Mouse (Mus musculus) brain, adult 10 weeks (tissue): Measurements from ENCODE around the gene Fibcd1. TPM values are rescaled to one million over a fixed set of nuclear protein-coding genes. Genes with fewer than 3 reads are reported as not detected.

ENCODE experiments used
- polyA plus RNA-seq: library from polyadenylated mRNA; stranded (reverse); fragments of 350-450 nt; fragmentation: Illumina TruSeq; extraction: RNeasy Lipid Tissue Mini Kit (QIAGEN cat#74804); gene quantifications from one replicate; pipeline ENCODE4 v1.2.3, GENCODE M21; 2015; ENCODE audit warnings: low read depth, low replicate concordance

Fibcd1 gene
- 11.8 TPM for polyA plus RNA-seq

DNA sequence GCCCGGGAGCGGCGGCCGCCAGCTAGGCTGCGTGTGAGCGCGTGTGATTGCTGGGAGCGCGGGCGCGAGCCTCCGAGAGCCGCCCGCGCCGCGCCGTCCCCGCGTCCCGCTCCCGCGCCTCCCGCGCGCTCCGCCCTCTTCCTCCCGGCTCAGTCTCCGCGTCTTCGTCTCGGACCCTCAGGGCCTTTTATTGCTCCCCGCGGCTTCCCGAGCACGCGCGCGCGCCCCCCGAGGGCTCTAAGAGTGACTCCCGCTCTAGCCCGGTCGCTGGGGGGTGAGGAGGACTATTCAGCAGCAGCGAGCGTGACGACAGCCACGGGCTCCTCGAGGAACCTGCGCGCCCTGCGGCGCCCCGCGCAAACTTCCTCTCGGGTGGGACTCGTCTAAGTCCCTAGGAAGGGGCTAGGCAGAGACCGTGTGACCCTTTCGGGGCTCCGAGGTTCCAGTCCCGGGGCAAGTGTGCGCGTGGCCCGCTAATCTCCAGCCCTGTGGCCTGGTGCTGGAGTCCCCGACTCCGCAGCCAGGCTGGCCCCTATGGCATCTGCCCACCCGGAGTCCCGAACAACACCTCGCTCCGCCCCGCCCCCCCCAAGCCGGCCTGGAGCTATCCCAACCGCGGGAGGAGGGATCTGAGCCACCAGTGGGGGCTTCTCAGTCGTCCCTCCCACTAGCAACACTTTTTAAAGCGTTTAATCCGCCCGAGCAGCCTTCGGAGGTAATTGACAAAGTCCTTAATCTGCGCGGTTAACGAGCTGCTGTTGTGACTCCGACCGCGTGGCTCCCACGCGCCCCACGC is at the start of gene Fibcd1:
Fibcd1 (minus strand) TSS at position 110 of the 796 bp plus-strand sequence.

DNA sequence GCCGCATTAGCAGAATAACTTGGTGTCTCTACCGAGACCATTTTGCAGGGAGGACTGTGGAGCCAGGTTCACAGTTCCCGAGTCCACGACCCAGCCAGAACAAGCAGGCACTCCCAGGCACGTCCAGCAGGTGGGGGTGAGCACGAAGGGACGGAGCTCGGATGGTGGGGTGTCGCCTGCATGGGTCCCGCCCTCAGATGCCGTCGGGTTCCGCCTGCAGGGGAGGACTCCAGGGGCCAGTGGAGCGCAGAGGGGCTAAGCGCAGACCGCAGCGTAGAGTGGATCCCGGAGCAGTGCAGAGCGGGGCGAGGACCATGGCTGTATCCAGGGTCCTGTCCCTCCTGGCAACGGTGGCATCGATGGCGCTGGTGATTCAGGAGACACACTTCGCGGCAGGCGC is 41.2 kb upstream of the Fibcd1 start, which contains the start of gene Lamc3:
Lamc3 (plus strand) TSS at position 262 of the 400 bp plus-strand sequence.

DNA sequence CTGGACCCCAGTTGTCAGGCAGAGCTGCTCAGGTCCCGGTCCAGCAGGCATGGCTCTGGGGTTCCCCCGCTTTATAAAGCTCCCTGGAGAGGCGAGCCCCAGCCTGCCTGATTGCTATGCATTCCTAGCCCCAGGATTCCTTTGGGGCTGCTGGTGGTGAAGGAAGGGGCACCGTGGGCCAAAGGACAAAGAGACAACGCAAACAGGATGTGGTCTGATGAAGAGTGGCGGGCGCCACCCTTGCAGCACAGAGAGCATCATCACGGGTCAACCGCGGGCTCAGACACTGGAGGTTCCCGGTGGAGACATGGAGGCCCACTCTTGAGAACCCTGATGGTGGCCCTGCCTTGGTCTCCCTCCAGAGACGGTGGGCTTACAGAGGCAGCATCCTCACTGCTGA is 35.4 kb downstream of the Fibcd1 start, which contains the start of gene Qrfp:
Qrfp (minus strand) TSS at position 137 of the 400 bp plus-strand sequence.

Other genes with a start within 250 kb of the Fibcd1 start
- 0.18 TPM for gene Prdm12, start 206.0 kb downstream of the Fibcd1 start, polyA plus RNA-seq
- gene Exosc2, start 175.3 kb downstream of the Fibcd1 start, polyA plus RNA-seq, result 26.9 TPM
- 25.7 TPM for gene Abl1, start 157.6 kb downstream of the Fibcd1 start, polyA plus RNA-seq
- gene Qrfp, start 35.4 kb downstream of the Fibcd1 start, polyA plus RNA-seq, result not detected
- gene Lamc3, start 41.3 kb upstream of the Fibcd1 start, polyA plus RNA-seq, result 3.1 TPM
- gene Aif1l, start 104.1 kb upstream of the Fibcd1 start, polyA plus RNA-seq, result 12.2 TPM
- gene Nup214, start 128.4 kb upstream of the Fibcd1 start, polyA plus RNA-seq, result 24.0 TPM
- 4.5 TPM for gene Fam78a, start 238.9 kb upstream of the Fibcd1 start, polyA plus RNA-seq
- gene Plpp7, start 249.5 kb upstream of the Fibcd1 start, polyA plus RNA-seq, result 26.8 TPM